Mouse (Mus musculus) layer of hippocampus, postnatal 14 days (tissue): ENCODE measurements around the gene Dnajb11. TPM values are rescaled to one million over a fixed set of nuclear protein-coding genes. Genes with fewer than 3 reads are reported as not detected.

Experiments used
- DNase-seq, 2 experiments: peaks; one replicate each; pipeline ENCODE4 v3.0.0; 2021 to 2022; ENCODE audit warnings: low spot score in 2 of 2, mixed read lengths in 1 of 2
- total RNA-seq, 2 experiments: library from RNA; stranded (reverse); gene quantifications; 2 replicates each; pipeline ENCODE4 v1.2.3; 2021

The Dnajb11 gene
- total RNA-seq, 2 experiments from 2014 or later = 69.5 to 76.3 TPM

DNA sequence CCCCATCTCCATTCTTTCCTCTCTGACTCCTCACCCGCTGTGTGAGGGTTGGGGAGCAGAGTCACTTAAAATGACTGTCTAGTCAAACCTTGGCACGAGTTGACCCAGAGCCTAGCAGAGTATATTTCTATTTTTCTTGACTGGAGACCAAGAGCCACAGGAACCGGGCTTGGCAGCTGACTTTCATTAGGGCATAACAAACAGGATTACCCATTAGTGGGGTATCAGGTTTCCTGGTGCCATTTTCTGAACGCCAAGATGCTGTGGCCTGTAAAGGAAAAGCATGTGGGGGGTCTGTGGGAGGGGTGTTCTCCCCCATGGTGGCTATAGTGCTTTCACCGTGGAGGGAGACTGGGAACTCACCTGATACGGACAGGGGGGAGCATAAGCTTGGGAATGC lies 23.3 kb downstream of the Dnajb11 start:
- no peak for DNase-seq

DNA sequence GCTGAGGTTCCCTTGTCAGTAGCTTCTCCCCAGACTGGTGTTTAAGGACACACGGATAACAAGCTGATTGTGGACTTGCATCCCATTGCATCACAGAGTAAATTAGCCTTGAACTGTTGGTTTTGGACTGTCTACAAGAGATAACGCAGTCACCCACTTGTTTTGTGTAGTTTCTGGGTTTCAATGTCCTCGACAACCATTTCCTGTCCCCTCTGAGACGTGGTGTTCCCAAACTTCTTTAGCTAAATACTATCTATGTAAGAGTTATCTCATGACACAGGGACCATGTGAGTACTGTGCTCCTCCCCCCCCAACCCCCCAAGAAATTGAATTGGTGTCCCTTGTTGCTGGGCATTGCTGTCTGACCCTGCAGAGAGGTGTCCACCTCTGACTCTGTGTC lies 23.8 kb downstream of the Dnajb11 start:
- no peak for DNase-seq

DNA sequence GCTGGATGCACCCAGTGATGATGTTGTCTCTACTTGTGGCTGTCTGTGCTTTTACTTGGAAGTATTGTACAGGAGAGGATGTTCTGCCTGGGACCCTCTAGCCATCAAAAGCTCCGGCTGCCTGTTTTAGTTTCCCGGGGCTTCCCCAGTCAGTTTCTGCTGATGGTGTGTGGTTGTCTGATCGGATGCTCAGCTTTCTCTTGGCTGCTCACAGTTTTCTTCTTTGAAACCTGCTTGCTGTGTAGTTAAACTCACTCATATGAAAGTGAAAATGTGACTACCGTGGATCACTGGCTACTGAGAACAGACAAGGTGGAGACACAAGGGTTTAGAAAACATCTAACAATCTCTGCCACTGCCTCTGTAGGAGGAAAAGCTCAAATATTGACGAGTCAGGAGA lies 25.8 kb downstream of the Dnajb11 start:
- no peak for DNase-seq

DNA sequence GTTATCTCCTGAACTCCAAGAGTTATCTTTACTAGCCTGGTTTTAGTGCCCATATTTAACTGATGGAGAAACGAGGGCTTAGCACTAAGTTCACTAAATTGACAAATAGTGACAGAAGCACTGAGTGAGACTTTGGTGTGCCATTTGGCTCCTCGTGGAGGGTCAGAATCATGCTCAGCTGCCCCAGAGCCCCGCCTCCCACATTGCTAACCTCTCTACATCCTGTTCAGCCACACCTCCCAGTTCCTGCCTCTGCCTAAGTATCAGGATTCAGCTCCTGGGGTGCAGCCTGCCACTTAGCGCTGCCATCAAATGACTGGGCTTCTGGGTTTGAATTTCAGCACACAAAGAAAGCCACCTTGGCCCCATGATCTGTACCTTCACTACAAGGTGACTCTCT lies 27.7 kb downstream of the Dnajb11 start:
- DNase-seq = no peak

DNA sequence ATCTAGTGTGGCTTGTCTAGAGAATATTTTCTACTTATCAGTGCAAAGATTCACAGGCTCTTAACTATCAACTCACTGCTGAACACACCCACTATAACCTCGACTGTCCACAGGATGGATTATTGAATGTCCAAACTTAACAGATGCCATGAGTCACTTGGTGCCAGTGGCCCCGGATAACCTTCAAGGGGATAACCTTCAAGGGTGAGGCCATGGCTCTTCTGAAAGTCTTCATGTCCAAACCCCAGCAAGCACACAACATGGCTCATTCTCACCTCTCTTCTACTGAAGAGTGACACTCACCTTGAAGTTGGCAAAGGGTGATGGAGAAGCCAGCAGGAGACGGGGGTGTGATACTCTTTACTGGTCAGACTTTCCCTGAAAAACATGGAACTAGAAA lies 29.1 kb downstream of the Dnajb11 start:
- DNase-seq = no peak

DNA sequence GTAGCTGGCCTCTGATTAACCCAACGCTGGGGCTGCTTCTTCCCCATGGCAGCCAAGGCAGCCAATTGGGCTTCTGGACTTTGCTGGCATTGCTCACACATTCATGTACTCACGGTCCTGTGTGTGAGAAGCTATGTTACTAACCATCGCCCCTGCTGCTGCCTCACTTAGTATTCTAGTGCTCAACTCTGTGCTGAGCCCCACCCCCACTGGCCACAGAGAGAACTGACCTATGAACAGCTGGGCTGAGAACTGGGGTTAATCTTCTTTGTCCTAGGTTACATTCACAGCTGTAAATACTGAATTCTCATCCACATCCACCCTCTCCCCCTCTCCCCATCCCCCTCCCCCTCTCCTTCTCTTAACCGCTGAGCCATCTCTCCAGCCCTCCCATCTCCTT lies 31.2 kb downstream of the Dnajb11 start:
- no peak for DNase-seq

DNA sequence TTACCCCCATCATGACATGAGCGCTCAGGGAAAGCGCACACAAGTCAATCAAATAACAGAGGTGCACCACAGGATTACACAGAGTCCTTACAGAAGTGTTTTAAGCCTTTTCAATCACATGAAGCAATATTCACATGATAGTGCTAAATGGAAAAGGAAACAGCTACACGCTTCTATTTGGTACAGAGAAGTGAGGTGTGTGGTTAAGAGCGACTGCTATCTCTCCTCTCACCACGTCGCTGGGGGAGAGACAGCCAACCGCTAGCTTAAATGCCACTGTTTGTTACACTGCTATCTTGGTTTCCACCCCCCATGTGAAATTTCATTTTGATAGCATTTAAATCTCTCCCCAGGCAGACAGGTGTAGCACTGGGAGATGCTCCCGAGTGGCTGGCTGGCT lies 32.1 kb downstream of the Dnajb11 start:
- no peak for DNase-seq

DNA sequence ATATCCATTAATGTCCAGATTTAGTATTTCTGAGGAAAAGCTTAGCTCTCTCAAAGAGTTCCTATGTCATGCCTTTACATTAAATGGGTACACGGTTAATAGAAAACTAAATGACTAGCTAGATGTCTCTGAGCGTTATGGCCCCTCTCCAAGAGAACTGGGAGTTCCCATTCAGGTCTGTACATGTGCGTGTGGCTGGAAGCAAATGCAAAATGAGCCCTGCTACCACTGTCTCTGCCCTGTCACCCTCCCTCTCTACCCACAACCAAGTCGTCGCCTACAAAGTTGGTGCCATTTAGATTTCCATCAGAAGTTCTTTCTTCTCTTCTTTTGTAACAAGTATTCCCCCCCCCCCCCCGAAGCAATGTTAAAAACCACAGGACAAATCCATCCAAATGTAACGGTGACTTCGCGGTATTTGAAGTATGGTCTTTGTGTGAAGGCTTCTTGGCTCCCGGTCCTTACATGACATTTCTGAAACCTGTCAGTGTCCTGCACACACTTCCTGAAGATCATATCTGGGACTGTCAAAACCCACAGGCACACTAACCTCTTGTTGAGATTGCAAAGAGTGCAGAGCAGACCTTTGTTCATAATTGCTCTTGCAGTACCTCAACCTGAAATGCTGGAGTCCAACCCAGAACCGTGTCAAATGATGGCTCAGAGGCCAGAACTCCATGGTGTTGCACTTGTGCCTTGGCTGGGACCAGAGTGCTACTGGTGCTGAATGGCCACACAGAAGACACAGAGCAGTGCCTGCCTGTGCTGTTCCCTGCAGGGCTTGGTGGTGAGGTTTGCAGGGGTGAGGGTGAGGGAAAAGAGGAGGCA lies 33.3 kb downstream of the Dnajb11 start, which contains the start of gene Ahsg:
TSS of gene Ahsg (plus strand) at position 595 of the 828 bp plus-strand sequence.
- no peak for DNase-seq

DNA sequence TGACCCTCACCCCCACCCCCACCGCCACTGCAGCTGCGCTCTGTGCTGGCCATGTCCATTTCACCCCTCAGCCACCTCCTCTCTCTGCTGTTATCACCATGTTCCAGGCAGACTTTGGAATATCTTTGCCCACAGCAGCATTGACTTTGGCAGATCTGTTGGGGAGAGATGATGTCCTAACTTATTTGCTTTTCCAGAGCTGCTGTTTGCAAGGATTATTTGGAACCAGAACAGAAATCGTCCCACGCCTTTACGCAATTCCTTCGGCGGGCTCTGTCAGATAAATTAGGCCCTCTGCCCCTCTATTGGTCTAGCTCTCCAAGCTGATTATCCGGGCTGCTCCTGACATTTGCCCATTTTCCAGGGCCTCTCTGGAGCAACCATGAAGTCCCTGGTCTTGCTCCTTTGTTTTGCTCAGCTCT lies 34.1 kb downstream of the Dnajb11 start:
- DNase-seq = no peak

DNA sequence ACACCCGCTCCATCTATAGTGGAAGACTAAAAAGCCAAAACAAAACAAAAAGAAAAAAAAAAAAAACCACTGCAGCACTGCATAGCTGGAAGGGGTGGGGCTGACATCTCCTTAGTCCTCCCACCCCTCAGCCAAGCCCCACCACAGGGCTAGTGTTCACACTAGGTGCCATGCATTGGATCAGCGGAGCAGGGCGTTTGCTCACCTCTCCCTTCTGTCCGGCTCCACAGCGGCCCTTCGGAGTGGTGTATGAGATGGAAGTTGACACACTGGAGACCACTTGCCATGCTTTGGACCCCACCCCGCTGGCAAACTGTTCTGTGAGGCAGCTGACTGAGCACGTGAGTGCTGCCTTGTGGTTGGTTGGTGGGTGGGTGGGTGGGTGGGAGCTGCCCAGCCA lies 36.5 kb downstream of the Dnajb11 start:
- no peak for DNase-seq

DNA sequence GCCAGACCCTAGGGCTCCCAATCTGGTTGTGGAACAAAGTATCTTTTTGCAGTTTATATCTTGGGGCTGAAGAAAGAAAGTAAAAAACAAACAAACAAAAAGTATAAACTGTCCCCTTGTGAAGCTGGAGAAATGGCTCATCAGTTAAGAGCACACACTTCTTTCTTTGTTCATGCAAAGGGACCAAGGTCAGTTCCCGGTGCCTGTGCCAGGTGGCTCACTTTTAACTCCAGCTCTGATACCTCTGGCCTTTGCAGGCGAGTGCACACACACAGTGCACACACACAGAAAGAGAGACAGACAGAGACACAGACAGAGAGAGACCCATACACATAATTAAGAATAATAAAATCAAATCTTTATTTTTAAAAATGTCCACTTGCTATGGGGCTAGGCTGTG lies 39.0 kb downstream of the Dnajb11 start:
- DNase-seq = no peak

DNA sequence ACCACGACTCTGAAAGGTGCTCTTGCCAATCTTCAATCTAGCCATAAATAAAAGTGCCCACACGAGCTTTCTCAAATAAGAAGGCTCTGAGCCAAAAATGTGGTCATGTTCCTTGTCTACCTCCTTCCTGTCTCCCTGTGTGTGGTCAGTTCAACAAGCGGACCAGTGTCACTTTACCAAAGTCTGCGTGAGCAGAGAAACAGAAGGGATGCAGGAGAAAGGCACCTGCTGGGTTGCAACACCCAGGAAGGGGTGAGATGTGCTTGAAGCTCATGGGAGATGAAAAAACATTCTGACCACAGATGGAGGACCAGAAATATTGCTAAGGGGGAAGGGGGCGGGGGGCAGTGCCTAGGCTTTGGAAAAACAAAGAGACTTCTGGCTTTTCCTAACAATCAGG lies 41.7 kb downstream of the Dnajb11 start:
- DNase-seq = no peak

DNA sequence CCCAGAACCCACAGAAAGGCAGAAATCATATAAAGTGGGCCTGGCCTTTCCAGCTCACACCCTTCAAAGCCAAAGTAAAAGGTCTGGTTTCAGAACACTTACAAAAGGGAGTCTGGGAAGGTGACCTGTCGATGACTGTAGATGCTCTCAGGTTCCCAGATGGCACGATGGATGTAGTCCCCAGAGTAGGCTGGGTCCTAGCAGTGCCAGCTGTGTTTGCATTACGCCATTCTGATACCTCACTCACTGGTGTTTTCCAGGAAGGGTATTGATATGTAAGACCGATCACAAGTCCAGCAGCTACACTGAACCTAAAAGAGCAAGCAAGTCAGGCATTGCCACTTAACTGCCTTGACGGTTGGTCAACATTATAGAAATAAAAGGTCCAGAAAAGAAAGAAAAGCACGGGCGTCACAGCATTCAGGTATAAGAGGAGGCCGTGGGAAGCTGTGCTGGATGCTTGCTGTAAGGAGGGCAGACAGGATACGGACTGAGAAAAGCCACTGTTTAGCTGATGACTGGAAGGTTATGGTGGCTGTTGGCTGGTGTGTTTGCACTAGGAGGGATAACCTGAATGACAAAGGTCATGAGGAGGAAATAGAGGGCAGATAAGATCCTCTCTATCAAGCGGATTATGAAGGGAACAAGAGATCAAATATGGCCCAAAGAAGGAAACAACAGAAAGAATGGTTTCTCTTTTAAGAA lies 42.4 kb downstream of the Dnajb11 start:
- no peak for DNase-seq

DNA sequence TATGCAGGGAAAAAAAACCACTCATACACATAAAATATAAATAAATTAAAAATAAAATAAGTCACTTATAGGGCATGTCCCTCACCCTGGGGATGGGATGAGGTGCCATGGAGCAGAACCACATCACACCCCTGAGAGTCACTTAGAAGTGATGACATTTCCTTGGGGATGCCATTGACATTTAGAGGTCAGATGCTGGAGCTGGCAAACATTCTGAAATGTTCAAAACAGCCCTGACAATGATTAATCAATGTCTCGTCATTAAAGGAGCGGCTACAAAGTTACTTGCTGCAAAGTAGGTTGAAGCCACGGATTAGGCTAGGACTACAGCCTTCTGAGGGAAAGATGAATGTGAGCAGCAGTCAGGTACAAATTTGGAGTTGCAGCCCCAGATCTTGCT lies 43.7 kb downstream of the Dnajb11 start:
- no peak for DNase-seq

DNA sequence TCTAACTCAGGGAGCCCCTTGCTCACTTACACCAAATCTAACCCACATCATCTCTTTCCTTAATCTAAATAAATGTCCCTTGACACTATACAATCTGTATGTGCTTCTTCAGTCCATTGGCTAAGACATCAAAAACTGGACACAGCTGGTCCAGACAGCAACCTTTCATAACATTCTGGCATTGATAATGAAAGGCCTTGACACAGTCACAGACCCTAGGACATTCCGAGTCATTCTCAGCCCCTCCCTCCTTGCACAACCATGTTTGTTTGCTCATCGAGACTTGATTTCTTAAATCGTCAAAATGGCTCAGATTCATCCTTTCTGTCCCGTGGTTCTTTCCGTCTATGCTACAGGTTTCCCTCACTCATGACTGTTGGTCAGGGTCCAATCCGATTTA lies 51.6 kb downstream of the Dnajb11 start:
- no peak for DNase-seq

DNA sequence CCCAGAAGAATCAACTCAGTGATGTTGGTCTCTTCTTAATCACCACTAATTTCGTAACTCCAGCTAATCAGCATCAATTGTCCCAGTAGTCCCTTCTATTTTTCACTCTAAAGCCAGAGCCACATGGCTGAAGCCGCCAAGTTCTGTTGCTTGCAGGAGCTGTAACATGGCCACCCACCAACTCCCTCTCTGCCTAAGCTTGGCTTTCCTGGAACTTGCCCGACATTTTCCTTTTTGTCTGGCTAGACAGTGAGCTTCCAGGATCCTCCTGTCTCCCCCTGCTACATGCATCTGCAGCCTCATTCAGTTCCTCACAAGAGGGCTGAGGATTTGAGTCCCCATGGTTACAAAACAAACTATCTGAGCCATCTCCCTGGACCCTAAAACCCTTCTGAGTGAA lies 54.3 kb downstream of the Dnajb11 start:
- peak in 1 of 2 experiments; percentile 24 for DNase-seq

DNA sequence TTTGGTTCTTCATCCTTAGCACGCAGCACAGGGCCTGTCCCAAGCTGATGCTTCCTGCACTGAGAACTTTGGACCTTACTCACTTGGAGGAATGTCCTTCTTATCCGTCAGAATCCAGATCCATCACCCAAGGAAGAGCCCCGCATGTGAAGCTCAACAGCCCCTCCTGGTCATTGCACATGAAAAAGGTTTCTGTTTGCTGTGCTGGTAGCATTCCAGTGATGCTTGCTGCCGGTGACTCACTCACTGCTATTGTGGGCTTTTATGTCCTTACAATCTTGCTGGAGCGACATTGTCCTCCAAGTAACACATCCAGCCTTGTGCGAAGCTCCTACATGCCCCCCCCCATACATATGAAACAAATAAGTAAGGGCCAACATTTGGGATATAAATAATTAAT lies 55.2 kb downstream of the Dnajb11 start:
- no peak for DNase-seq

DNA sequence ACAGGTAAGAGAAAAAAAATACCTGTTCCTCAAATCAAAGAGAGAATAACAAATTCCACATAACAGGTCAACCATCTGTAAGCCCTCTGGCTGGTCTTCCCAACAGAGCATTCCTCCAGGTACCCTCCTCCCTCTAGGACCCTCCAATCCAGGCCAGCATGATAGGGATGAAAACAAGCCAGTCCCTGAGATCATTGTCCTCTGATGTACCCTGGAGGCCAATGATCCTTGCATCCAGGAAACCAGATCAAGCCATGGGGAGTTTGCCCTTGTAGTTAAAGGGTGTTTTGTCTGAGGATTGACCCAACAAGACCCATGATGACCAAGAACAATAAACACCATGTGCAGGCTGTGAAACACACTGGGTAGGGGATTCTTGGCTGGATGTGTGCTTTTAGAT lies 56.6 kb downstream of the Dnajb11 start:
- DNase-seq = no peak

DNA sequence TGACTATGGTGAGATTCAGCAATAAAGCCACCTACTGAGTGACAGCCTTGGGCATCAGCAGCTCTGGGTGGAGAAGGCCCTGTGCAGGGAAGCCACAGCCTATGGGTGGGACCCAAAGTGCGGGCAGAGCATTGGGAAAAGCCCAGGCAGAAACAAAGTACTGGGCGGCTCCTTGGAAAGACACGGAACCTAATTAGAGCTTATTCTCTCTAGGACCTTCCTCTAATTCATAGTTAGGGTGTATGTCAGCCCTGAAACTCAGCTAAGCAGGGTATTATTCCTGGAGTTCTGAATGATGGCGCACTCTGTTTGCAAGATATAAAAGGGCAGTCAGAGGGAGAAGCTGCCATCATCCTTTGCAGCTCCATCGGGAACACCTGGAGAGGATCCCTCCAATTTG lies 60.4 kb downstream of the Dnajb11 start, which contains the start of gene Fetub:
TSS of gene Fetub (plus strand) at position 301 of the 400 bp plus-strand sequence.
- DNase-seq = no peak

DNA sequence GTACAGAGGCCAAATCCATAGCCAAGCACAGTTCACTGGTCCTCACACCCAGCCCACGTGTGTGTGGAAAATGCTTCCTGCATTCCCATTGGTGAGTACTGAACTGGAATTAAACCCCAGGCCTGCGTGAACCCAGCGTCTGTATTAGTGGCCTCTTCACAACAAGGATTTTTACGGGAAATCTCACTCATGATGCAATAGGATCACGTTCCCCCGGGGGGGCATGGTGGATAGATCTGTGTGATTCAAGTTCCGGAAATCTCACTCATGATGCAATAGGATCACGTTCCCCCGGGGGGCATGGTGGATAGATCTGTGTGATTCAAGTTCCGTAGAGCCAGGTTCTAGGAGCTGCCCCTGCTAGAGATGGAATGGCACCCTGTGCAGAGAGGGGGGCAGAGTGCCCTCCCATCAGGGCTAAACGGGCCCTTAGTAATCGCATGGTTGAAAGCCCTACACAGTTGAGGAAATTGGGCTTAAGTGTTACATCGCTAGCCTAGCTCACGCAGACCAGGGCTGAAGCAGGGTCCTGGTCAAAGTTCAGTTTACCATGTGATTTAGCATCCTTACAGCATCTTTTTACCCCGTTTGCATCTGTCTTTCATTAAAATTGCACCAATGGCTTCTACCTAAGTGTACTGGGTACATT lies 61.1 kb downstream of the Dnajb11 start:
- DNase-seq = no peak

DNA sequence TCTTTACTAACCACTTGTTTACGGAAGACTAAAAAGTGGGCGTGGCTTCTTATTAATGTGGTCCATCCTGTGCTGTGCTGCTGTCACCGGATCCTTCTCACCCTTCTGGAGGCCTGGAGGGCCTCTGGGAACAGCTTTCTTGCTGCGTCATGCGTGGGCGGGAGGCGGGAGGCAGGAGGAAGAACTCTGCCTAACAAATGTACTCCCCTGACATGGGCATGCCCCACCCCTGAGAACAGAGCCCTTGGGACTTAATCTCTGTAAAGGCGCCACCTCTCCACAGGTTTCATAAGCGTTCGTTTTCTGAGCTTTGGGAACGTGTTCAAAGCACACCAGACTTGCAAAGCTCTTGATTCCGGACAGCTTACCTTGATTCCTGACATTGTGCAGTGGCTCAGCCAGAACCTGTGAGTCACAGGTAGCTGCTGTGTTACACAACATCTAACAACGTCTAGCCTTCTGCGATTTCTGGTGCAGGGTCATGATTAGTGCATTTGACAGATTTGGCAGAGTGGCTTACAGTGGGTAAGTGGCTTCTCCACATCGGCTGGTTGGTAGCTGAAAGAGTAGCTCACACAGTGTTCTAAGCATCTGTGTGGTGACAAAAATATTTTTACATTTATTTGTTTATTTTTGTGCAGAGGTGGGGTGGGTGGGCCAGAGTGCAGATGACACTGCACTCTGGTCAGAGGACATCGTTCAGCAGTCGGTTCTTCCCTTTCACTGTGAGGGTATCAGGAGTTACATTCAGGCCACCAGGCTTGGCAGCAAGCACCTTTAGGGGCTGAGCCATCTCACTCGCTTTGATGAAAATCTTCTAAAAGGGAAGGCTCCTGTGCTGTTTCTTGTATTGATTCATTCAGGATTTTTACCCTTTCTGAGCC lies 62.6 kb downstream of the Dnajb11 start:
- no peak for DNase-seq
